Mouse (Mus musculus) gastrocnemius, postnatal 36 days (tissue): ENCODE measurements around the gene Pld1. TPM values are rescaled to one million over a fixed set of nuclear protein-coding genes. Genes with fewer than 3 reads are reported as not detected.

Source experiments
- DNase-seq, 2 experiments: peaks; one replicate each; pipeline ENCODE4 v3.0.0; 2022
- intact Hi-C: fragments of 180-260 bp; cut with DNase I; formaldehyde crosslinking; loops from one replicate; pipeline ENCODE4 v1.15.1; 2025
- total RNA-seq, 2 experiments: library from RNA; stranded (reverse); gene quantifications; 2 replicates each; pipeline ENCODE4 v1.2.3; 2021

Gene Pld1
- total RNA-seq, 2 experiments from 2014 or later: 4.7 to 6.6 TPM

DNA sequence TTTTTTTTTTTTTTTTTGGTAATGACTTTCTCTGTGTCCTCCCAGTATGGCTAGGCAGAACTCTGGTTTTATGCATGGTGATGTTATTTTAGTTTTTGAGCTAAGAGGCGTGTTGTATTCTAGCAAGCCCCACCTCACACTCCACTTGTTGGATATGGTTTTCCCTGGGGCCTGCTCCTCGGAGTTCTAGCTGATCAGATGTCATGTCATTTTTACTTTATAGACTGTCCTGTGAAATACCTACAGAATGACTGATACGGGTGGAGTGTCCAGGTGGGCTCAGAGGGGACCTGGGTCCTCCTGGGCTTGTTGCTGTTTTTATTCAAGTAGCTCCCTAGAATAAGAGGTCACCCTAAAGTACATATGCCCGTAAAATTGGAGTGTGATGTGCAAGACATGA, 46.1 kb downstream of the Pld1 start:
- intact Hi-C loops: loop anchor here (5.0 to 10.0 kb wide), 2 partner anchors 123 to 520 kb away; no protein-coding TSS in a partner anchor
- no peak for DNase-seq

DNA sequence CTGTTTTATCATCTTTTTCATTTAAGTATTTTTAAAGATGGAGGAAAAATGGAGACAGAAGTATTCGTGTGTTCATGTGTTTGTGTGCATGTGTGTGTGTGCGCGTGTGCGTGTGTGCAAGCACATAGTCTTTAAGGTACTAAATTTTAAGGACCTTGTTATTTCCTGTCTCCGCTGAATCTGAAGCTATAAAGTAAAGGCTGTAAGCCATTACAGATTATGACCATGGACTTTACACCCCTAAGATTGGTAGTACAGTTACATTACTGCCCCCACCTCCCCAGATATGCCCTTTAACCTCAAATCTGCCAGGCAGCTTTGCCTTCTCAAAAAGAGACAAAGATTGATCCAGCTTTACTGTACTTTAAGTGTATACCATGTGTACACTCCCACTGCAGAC, 46.8 kb downstream of the Pld1 start:
- intact Hi-C loops: loop anchor here (10.0 kb wide), 1 partner anchor 521 kb away; no protein-coding TSS in a partner anchor
- DNase-seq: no peak

DNA sequence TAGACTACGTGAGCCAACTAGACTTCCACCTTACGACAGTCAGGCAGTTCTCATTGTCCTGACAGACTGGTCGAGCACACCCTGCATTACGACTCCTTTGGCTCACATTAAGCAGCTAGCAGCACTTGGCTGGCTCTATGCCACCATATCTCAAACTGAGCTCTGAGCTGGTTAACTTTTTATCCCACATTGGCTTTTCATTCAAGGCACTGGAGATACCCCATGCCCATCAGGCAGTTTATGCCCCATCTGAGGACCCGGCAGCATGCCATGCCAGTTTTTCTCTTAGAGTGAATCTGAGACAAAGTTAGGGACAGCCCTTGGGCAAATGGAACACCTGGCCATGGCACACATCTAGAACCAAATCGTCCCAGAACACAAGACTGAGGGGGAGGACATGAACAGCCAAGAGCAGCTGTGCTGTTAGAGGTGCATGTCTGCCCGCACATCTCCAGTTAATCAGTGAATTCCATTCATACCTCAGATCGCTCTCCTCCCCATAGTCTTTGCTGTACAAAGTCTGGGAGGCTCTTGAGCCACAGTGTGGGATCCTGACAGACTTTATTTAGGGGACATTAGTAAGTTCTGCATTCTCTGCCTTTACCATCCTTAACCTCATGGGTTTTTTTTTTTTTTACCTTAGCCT, 49.5 kb downstream of the Pld1 start:
- intact Hi-C loops: loop anchor here (10.0 kb wide), 1 partner anchor 523 kb away; no protein-coding TSS in a partner anchor
- no peak for DNase-seq

DNA sequence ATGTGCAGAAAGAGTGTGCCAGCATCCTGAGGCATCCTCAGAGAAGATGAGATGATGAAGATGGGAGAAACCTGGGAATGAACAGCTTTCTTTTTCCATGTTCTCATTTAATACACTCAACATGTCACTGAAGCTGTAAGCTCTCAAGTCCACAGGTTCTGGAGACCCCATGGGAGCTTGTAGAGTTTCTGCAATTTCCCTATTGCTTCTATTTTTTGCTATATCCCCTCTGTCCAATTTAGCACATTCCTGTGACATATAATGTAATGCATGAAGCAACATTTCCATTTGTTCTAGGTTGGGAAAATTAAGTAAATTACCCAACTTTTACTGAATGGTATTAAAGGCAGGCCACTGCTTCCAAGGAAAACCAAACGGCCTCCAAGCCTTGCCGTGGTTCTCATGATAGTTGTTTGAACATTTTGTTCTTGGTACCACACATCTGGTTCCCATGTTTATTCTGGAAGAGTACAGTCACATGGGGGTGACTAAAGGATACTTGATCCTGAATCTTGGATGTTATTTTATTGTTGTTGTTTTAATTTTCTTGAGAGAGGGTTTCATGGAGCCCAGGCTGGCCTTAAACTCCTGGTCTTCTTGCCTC, 52.7 kb downstream of the Pld1 start:
- DNase-seq: no peak
- intact Hi-C loops: no loop called here

DNA sequence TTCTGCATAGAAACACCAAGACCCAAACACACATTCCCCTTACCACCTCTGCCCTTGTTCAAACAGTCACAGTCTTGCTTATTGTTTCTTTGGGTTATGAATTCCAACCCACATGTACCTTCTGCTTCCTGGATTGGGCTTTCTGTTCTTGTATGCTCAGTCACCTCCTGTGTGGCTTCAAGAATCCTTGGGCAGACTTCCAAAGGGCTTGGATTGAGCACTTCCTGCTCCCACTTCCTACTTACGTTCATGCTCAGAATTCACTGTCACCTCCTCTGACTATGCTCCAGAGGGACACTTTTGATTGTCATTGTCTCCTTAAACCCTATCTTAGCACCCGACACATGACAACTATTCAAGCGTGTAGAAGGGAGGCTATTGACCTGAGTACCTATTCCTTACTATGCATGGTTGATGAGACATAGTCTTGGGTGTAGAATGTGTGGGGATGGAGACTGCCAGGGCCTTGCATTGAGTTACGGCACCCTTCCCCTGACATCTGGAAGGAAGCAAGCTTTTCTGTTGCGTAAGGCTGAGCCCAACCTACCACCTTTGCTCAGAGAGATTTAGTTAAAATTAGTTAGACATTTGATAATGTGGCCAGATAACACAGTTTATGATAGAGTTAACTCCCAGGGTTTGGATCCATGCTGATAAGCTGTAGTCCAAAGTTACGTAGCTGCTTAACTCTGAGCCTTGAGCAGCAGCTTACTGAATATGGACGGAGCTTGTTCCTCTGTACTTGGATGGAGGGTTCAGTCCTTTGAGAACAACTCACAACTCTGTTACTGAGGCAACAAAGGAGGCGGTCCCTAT, 55.9 kb downstream of the Pld1 start:
- no peak for DNase-seq

DNA sequence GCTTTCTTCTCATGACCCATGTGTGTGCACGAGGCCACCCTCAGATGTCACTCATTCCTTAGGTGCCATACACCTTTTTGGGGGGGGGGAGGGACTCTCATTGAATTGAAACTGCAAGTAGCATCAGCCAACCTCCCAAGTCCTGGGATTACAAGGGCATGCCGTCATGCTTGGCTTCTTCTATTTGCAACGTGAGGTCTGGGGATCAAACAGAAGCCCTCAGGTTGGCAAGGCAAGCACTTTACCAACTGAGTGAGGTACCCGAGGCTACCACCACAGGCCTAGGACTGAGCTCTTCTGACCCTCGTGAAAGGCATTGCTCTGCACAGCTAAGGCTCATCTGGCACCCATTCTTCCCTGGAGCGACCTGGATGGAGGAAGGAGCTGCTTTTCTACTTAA, 65.8 kb downstream of the Pld1 start:
- DNase-seq: no peak
- intact Hi-C loops: no loop called here

More for the DNA sequence above, 55.9 kb downstream of the Pld1 start:
- intact Hi-C loops: no loop called here

DNA sequence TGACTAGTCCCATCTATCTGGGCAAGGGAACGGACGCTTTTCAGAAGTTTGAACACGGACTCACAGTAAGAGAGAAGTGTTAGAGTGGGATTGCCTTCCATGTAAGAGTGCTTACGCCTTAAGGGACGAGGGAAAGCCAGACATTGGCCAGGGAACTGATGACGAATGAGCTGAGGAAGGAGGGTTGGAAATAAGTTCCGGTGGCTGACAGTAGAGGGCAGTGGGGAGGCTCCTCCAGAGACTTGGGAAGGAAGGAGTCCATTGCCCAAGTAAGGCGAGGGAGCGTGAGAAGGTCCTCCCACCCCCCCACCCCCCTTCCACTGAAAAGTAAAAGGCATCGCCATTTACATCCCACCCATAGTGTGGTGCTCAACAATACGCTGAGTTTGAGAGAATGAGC, 69.2 kb downstream of the Pld1 start:
- no peak for DNase-seq
- intact Hi-C loops: no loop called here

DNA sequence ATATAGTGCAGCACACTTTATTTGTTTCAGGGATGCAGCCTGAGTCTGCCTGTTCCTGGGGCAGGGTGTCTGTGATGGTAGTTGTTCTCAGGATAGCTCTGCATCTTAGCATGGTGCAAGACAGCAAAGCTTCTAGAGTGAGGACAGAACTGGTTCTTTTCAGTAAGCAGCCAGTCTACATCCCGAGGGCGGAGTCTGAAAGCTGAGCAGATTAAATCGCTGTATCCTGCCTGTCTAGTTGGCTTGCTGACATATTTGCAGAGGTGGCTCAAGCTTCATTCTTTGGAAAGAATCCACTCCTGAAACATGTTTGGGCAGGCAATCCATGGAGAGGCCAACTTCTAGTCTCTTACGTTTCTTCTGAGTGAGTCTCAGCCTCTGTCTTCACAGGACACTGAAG, 69.9 kb downstream of the Pld1 start:
- no peak for DNase-seq
- intact Hi-C loops: no loop called here

DNA sequence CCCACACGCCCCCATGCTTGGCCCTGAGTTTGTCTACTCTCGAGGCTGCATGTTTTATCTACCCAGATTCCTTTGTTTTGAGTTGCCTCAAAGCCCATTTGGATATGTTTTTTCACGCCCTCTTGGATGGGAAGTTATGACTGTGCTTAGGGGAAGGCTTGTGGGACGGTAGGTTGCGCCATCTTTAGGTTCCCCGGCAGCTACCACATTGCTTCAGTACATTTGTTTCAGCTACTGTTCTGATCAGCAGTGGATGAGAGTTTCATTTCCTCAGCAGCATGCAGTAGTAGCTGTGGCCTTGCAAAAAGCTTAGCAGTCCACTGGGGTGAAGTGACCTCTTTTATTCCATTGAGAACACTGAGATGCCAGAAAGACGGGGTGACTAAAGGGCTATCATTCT, 73.7 kb downstream of the Pld1 start:
- intact Hi-C loops: no loop called here
- no peak for DNase-seq

DNA sequence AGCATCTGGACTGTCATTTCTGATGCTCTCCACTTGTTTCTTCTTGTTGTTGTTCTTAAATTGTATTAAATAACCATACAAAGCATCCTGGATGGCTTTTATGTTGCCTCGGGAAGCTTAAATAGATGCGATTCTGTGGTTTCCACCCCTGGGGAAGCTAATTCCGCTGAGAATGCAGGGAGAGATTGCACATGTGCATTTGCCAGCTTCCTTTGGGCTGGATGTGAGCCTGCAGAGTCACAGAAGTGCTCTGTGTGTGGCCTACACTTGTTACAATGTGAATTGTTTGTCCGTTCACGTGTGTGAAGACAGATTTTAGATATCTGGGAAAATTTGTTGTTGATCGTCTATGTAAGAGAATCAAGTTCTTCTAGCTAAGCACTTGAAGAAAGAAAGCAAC, 74.9 kb downstream of the Pld1 start:
- DNase-seq: no peak
- intact Hi-C loops: no loop called here

DNA sequence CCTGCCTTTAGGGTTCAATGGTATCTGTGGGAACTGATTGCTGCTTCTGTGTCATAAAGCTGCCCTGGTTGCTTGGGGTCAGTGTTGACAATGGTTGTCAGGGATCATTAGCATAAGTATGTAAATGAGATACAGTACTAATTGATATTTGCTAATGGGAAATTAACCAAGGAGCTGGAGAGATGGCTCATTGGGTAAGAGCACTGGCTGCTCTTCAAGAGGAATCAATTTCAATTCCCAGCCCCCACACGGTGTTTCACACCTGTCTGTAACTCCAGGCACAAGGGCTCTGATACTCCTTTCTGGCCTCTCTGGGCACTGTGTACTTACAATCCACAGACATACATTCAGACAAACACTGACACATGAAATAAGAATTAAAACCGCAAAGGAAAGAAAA, 78.5 kb downstream of the Pld1 start:
- intact Hi-C loops: no loop called here
- no peak for DNase-seq

DNA sequence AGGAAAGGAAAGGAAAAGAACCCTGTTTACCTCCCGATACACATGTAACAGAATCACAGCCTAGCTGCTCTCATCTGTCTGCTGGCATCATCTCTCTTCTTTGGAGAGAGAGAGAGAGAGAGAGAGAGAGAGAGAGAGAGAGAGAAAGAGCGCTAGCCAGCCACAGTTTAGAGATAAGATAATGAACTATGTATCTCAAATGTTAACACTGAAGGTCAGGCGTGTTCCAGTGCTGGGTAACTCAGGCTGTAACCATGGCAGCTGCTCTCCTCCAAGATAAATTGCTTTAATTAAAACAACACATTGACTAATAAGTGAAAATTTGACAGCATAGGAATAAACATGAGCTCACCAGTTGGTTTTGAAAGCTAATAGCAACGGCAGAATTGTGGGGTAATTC, 81.2 kb downstream of the Pld1 start:
- intact Hi-C loops: no loop called here
- DNase-seq: no peak

DNA sequence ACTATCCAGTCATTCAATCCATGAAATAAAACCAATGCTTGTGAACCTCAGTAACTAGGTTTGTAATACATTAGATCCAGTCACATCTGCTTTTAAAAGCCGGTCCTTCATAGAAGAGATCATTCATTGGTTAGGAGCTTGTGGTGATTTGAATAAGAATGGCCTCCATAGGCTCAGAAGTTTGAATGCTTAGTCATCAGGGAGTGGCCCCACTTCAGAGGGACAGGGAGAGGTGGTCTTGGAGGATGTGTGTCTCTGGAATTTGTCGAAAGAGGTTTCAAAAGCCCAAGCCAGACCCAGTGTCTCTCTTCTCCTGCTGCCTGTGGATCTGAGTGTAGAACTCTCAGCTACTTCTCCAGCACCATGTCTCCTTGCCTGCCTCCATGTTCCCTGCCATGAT, 81.9 kb downstream of the Pld1 start:
- DNase-seq: no peak
- intact Hi-C loops: no loop called here

DNA sequence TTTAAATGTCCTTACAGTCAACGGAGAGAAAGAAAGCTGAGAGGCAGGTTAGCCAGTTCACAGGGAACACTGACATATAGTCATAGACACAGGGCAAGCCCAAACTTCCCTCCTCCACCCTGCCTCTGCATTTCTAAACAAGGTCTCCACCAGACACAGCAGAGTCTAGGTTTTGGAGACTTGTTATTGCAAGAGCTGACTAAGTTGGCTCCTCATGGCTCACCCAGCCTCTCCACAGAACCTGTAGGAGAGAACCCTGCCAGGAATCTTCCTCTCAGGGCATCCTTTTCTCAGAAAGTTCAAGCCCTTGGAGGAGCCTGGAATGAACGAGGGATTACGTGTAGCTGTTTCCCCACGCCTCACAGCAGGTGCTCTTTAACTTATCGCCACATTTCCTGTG, 83.7 kb downstream of the Pld1 start:
- intact Hi-C loops: no loop called here
- DNase-seq: no peak

DNA sequence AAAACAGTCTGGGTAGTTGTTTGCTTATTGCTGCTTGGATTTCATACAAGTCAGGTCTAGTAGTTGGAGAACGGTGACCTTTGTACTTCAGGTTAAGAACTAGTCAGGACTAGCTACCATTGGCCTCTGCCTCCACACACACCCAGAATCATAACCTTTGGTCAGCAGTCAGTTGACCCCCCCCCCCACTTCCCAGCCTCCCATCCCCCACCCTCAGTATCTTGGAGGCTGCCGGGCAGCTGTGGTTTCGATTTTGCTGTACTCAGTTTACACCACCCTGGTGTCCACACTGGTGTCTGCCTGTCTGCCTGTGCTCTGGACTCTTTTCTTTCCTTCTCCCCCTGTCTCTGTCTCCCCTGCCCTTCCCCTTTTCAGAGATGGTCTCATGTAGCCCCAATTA, 88.4 kb downstream of the Pld1 start:
- intact Hi-C loops: no loop called here
- no peak for DNase-seq

DNA sequence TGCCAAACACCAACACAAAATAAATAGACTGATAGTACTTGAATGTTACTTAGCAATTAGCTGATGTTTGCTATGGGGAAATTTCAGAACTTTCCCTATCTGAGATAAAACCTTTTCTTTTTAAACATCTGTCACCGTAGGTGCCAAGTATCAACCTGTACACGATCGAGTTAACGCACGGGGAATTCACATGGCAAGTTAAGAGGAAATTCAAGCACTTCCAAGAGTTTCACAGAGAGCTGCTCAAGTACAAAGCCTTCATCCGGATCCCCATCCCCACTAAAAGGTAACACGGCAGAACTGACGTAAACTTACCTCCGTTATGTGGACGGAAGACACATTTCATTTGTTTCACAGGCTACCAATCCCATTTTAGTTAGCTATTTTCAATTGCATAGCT, 90.0 kb downstream of the Pld1 start:
- no peak for DNase-seq
- intact Hi-C loops: no loop called here

DNA sequence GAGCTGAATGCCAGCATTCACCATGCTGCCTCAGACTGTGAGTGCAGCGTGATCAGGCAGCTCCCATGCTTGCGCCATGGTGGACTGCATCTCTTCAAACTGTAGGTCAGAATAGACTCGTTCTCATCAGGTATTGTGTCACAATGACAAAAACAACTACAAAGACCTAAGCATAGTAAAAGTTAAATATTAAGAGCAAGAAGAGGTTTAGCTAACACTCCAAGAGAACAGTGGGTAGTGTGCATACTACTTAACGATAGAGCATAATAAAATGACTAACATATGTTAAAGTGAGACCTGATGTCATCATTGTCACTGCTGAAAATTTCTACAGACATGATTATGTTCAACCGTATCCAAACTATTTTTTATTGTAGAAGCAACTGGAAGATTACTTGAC, 92.4 kb downstream of the Pld1 start:
- no peak for DNase-seq
- intact Hi-C loops: no loop called here

DNA sequence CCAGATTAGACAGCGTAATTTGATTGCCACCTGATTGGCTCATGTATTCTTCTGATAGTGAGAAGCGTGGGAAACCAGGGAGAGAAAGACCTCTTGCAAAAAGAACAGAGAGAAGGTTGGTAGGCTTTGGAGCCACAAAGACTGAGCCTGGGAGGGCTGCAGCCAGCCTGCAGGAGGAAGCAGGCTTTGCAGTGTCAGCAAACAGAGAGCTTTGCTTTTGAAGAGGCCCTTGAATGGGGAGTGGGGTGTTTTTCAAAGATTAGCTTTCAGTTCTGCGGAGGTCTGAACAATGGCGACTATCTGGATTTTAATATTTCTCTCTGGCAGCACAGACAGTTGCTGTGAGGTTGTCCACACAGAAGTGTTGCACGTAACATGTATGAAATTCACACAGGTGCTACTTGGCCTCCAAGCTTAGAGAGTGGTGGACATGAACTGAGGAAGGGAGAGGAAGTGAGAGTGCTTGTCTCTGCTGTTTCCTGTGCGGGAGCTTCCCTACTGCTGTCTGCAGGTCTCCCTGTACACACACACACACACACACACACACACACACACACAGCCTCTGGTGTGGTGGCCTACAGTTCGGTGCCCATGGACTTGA, 93.2 kb downstream of the Pld1 start:
- no peak for DNase-seq
- intact Hi-C loops: no loop called here

DNA sequence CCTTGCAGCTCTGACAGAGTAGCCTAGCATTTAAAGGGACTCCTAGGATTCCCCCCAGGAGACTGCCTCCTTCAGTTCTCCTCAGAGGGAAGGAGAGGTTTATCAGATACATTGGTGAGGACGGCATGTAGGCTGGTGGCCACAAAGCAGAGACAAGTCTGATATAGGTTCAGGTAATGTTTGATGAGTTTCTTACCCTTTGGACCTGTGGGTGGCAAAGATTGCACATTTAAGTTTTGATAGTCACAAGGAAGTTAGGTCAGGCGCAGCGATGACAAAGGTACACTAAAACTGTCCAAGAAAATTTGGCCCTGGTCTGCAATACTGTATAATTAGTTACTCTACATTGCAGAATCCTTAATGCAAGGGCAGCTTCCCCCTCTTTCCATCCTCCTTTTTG, 95.4 kb downstream of the Pld1 start:
- no peak for DNase-seq
- intact Hi-C loops: no loop called here

DNA sequence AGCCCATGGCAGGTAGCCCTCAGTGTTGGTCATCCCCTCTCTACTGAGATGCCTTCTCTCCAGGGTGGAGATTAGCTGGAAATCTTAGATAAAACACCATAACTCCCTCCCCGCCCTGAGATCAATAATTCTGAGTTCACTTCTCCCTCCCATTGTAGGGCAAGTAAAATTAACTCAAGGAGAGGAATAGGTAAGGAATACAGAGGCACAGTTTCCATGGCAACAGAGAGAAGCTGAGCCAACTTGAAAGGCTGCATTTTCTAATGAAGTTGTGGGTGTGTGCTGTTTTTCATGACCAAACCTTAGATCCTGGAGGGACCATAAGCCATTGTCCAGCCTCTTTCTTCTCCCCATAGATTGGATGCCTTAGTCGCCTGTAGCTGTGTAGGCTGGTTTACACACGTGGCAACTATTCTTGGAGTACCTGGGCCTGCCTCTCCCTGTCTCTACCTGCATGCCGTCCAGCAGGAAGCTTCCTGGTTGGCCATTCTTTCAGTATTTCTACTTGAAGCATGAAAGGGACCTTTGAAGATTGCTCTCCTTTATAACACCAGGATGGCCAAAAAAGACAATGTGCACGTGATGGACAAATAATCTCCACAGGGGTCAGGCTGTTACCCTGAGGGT, 96.3 kb downstream of the Pld1 start:
- intact Hi-C loops: no loop called here
- DNase-seq: no peak
